In the genomic region with DNA sequence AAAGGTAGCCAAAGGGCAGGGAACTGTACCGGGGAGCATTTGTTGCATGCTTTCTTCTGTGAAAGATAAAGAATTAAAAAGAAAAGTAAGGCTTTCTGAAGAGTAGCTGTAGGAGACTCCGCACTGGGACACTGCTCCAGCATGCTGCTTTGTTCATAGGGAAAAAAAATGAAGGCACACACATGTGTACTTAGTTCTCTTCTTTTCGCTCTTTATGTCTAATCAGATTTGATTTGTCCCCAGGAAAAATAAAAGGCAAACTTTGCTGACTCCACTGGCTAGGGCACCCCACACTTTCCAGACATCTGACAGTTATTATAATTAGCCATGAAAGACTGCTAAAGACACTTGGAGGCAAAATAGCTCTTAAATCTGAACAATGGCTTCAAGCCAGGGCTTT, we compare ENCODE assay signal across 8 mouse cellular contexts.
A peak's percentile ranks its signal among the peaks of the same experiment; 100 is the strongest.
DNase-seq lines count a peak whose midpoint lies in the region; ATAC-seq and TF ChIP-seq lines count a peak whose summit lies in the region.

No protein-coding gene starts in this region.

- DNase-seq in lung, adult 2 months, result peak; percentile 33
- DNase-seq in lung, postnatal 4 days, result no peak
- peak; percentile 47 for DNase-seq in embryonic facial prominence, embryonic 11.5 days (ENCODE audit: low spot score)
- DNase-seq in lung, postnatal 36 days, result peak; percentile 24
- no peak for DNase-seq in left cerebral cortex, adult 11 months (ENCODE audit: low spot score)
- no peak for DNase-seq in layer of hippocampus, adult 9-11 months
- DNase-seq in testis, postnatal 10 days (ENCODE audit: low spot score), result no peak

- no peaks in the 10 kb centered on the region for H3K27me3 ChIP-seq in embryonic facial prominence, embryonic 11.5 days (ENCODE audit: control insufficient read depth, insufficient read depth, low read length)
- no peaks in the 10 kb centered on the region for H3K27me3 ChIP-seq in hindbrain, embryonic 15.5 days

- no peak for TF ChIP-seq CTCF in lung, adult 2 months (IDR thresholded peaks at IDR 0.05; ENCODE audit: insufficient read depth, low read length)

- H3K27ac ChIP-seq in embryonic facial prominence, embryonic 11.5 days (replicated peaks; ENCODE audit: low read depth, low read length), result peak overlapping the region; percentile 77
- peak overlapping the region; percentile 91 for H3K27ac ChIP-seq in hindbrain, embryonic 15.5 days (replicated peaks)

- peak overlapping the region; percentile 2; the same call in 1 of the 2 replicates for H3K4me2 ChIP-seq in embryonic facial prominence, embryonic 11.5 days (ENCODE audit: low read depth, low read length)
- H3K4me2 ChIP-seq in hindbrain, embryonic 15.5 days, result peak overlapping the region; percentile 67

- H3K4me1 ChIP-seq in lung, adult 2 months (ENCODE audit: control insufficient read depth, insufficient read depth, low read length), result peaks cover 4% of the 10 kb centered on the region
- no peaks in the 10 kb centered on the region for H3K4me1 ChIP-seq in embryonic facial prominence, embryonic 11.5 days (ENCODE audit: control insufficient read depth, insufficient read depth, low read length)
- peaks cover 17% of the 10 kb centered on the region for H3K4me1 ChIP-seq in hindbrain, embryonic 15.5 days (replicated peaks)

- 0% methylated on average over 3 of the region's 3 CpGs for WGBS in lung, adult 2 months
- 1% methylated on average over 3 of the region's 3 CpGs for WGBS in embryonic facial prominence, embryonic 11.5 days
- WGBS in hindbrain, embryonic 15.5 days, result under 1% methylated on average over 3 of the region's 3 CpGs

- H3K9ac ChIP-seq in embryonic facial prominence, embryonic 11.5 days (replicated peaks; ENCODE audit: low read length), result peak overlapping the region; percentile 70
- peak overlapping the region; percentile 85 for H3K9ac ChIP-seq in hindbrain, embryonic 15.5 days

- H3K36me3 ChIP-seq in embryonic facial prominence, embryonic 11.5 days (replicated peaks; ENCODE audit: control insufficient read depth, insufficient read depth, low read depth, low read length), result no peaks in the 10 kb centered on the region
- no peaks in the 10 kb centered on the region for H3K36me3 ChIP-seq in hindbrain, embryonic 15.5 days

- H3K9me3 ChIP-seq in embryonic facial prominence, embryonic 11.5 days (replicated peaks; ENCODE audit: control insufficient read depth, low read length), result no peaks in the 10 kb centered on the region
- no peaks in the 10 kb centered on the region for H3K9me3 ChIP-seq in hindbrain, embryonic 15.5 days

- peak overlapping the region; percentile 82 for H3K4me3 ChIP-seq in lung, adult 2 months (replicated peaks; ENCODE audit: extremely low read depth, low read depth, low read length)
- peak overlapping the region; percentile 43 for H3K4me3 ChIP-seq in embryonic facial prominence, embryonic 11.5 days (ENCODE audit: low read depth, low read length)
- H3K4me3 ChIP-seq in hindbrain, embryonic 15.5 days, result peak overlapping the region; percentile 81

- TF ChIP-seq POLR2A in lung, adult 2 months (IDR thresholded peaks at IDR 0.05; ENCODE audit: borderline replicate concordance, extremely low read depth, low read depth, low read length), result no peak

- no peak for ATAC-seq in embryonic facial prominence, embryonic 11.5 days (replicated peaks; ENCODE audit: insufficient number of reproducible peaks, low FRiP score, low TSS enrichment, low read depth)
- no peak for ATAC-seq in hindbrain, embryonic 15.5 days (ENCODE audit: low FRiP score, low read depth)

Comparison
In these comparisons a context has a peak if more than half of its experiments do, and no peak if none do; other contexts are left out.
1. DNase-seq: peak in lung, adult 2 months (single experiment), embryonic facial prominence, embryonic 11.5 days (single experiment) and lung, postnatal 36 days (single experiment); none in lung, postnatal 4 days (0 of 2), left cerebral cortex, adult 11 months (single experiment), layer of hippocampus, adult 9-11 months (single experiment) and testis, postnatal 10 days (single experiment).
2. Peak in every context shown above with its lines, with median percentiles within 50 percentile points of each other: H3K4me3 ChIP-seq.